Mouse (Mus musculus) hindbrain, embryonic 15.5 days (tissue): Measurements from ENCODE around the gene Gar1. TPM values are rescaled to one million over a fixed set of nuclear protein-coding genes. Genes with fewer than 3 reads are reported as not detected.

Experiments
- ATAC-seq: fragments of 200-750 bp; cut with Nextera tagmentation; 2 replicates; pipeline ENCODE4 v1.8.0; 2017; ENCODE audit warnings: low read depth, moderate number of reproducible peaks, moderate TSS enrichment; ENCODE audit not compliant: low FRiP score
- H3K27ac ChIP-seq: fragments of 300-500 bp; sonication (generic); replicated peaks from 2 replicates; pipeline ENCODE4 v1.5.1; 2015; ENCODE audit warnings: mild to moderate bottlenecking, inconsistent platforms
- H3K27me3 ChIP-seq: fragments of 300-500 bp; sonication (generic); 2 replicates; pipeline ENCODE4 v1.6.1; 2015; ENCODE audit warnings: control low read depth, inconsistent platforms
- H3K36me3 ChIP-seq: fragments of 300-500 bp; sonication (generic); 2 replicates; pipeline ENCODE4 v1.6.1; 2015; ENCODE audit warnings: control low read depth, inconsistent platforms
- H3K4me1 ChIP-seq: fragments of 300-500 bp; sonication (generic); replicated peaks from 2 replicates; pipeline ENCODE4 v1.6.1; 2015; ENCODE audit warnings: control low read depth, inconsistent platforms
- H3K4me2 ChIP-seq: fragments of 300-500 bp; sonication (generic); 2 replicates; pipeline ENCODE4 v1.6.1; 2015; ENCODE audit warnings: moderate library complexity, mild to moderate bottlenecking, inconsistent platforms
- H3K4me3 ChIP-seq: fragments of 300-500 bp; sonication (generic); 2 replicates; pipeline ENCODE4 v1.5.1; 2015; ENCODE audit warnings: mild to moderate bottlenecking, inconsistent platforms
- H3K9ac ChIP-seq: fragments of 300-500 bp; sonication (generic); 2 replicates; pipeline ENCODE4 v1.6.1; 2015; ENCODE audit warnings: inconsistent platforms
- H3K9me3 ChIP-seq: fragments of 300-500 bp; sonication (generic); 2 replicates; pipeline ENCODE4 v1.6.1; 2016; ENCODE audit warnings: control low read depth, inconsistent platforms
- WGBS: fragments of 180-500 bp; shearing (Covaris S2); methylation state at CpG from one replicate; pipeline ENCODE4 v1.1.7; 2015; 5-methylcytosine and 5-hydroxymethylcytosine counted together
- polyA plus RNA-seq: library from polyadenylated mRNA; unstranded; fragments of >200 nt; fragmentation: Nextera tagmentation; extraction: Ambion mirVana; gene quantifications from 2 replicates; pipeline ENCODE4 v1.2.1, GENCODE M21; 2015

The Gar1 gene
- polyA plus RNA-seq = 47.0 and 49.3 TPM in 2 replicates

- Histone ChIP-seq H3K4me3 (peak within 1 kb of the TSS; percentile 87), H3K36me3 (peaks cover 7% of the 10 kb centered on the region; the same call in 1 of the 2 replicates), H3K9ac (peak within 1 kb of the TSS; percentile 74), H3K27me3 (no peaks in the 10 kb centered on the region), H3K4me1 (peaks cover 22% of the 10 kb centered on the region), H3K27ac (peak within 1 kb of the TSS; percentile 93), H3K9me3 (no peaks in the 10 kb centered on the region), H3K4me2 (peak within 1 kb of the TSS; percentile 77)
- peak; percentile 98 for ATAC-seq
- WGBS = under 1% methylated on average over 60 of the region's 60 CpGs
These were observed at the start of gene Gar1 for GRCm38 (mm10) chr3:129831035-129831568. Gar1 (minus strand) TSS chr3:129831396.

DNA sequence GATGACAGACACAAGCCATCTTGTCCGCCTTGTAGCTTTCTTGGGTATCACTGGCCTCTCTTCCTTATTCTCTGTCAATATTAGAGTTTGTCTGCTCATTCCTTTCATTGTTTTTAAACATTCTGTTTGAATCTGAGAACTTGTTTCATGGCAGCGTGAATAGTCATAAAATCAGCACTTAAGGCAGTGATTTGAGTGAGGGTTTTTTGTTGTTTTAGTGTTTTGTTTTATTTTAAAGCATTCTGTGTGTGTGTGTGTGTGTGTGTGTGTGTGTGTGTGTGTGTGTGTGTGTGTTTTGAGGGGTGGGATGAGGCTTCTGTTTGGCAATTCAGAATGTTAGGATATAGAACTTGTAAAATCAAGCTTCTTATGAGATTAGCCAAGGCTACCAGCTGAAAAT lies 48.7 kb upstream of the Gar1 start:
- no peaks in the 10 kb centered on the region for H3K27me3 ChIP-seq
- no peak for ATAC-seq
- WGBS = 75% methylated on average over 2 of the region's 2 CpGs
- no peak overlapping the region for H3K4me3 ChIP-seq
- H3K27ac ChIP-seq = no peak overlapping the region
- no peaks in the 10 kb centered on the region for H3K36me3 ChIP-seq
- H3K9ac ChIP-seq = no peak overlapping the region
- H3K4me1 ChIP-seq = peaks cover 13% of the 10 kb centered on the region
- peak overlapping the region; percentile 96 for H3K4me2 ChIP-seq
- H3K9me3 ChIP-seq = no peaks in the 10 kb centered on the region

GRCm38 (mm10) chr3:129879131-129879757 lies 48.0 kb upstream of the Gar1 start:
- H3K9me3 ChIP-seq = no peaks in the 10 kb centered on the region
- peak overlapping the region; percentile 81 for H3K4me3 ChIP-seq
- H3K36me3 ChIP-seq = no peaks in the 10 kb centered on the region
- peak; percentile 59 for ATAC-seq
- H3K4me2 ChIP-seq = peak overlapping the region; percentile 96
- H3K27me3 ChIP-seq = no peaks in the 10 kb centered on the region
- H3K9ac ChIP-seq = peak overlapping the region; percentile 68
- under 1% methylated on average over 25 of the region's 25 CpGs for WGBS
- peaks cover 13% of the 10 kb centered on the region for H3K4me1 ChIP-seq
- peak overlapping the region; percentile 87 for H3K27ac ChIP-seq

DNA sequence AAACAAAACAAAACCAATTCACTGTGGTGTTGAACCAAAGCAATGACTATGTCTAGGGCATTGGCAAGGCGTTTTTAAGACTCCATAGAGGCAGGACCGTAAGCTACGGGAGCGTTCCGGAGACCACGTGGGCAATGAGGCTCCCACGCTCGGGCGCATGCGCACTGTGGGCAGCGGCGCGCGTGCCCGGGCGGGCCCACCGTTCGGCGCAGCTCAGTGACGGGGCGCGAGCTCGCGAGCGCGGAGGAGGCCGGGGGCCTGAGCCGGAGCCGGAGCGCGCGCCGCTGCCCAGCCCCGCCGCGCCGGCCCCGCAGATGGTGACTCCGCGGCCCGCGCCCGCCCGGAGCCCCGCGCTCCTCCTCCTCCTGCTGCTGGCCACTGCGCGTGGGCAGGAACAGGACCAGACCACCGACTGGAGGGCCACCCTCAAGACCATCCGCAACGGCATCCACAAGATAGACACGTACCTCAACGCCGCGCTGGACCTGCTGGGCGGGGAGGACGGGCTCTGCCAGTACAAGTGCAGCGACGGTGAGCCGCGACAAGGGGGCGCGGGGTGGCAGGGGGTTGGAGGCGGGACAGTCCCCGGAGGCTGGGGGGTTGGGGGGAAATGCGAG lies 47.3 kb upstream of the Gar1 start, which contains the start of gene Pla2g12a:
TSS of gene Pla2g12a (plus strand) at position 202 of the 617 bp plus-strand sequence.
- Histone ChIP-seq H3K9me3 (no peaks in the 10 kb centered on the region), H3K9ac (peak within 1 kb of the TSS; percentile 68), H3K4me2 (peak within 1 kb of the TSS; percentile 96), H3K27me3 (no peaks in the 10 kb centered on the region), H3K4me1 (peaks cover 13% of the 10 kb centered on the region), H3K27ac (peak within 1 kb of the TSS; percentile 87), H3K4me3 (peak within 1 kb of the TSS; percentile 81), H3K36me3 (no peaks in the 10 kb centered on the region)
- WGBS = 1% methylated on average over 58 of the region's 66 CpGs
- peak; percentile 95 for ATAC-seq

GRCm38 (mm10) chr3:129877327-129877726 lies 46.1 kb upstream of the Gar1 start:
- no peak overlapping the region for H3K27ac ChIP-seq
- H3K9ac ChIP-seq = no peak overlapping the region
- WGBS = 95% methylated on average over 10 of the region's 10 CpGs

GRCm38 (mm10) chr3:129863698-129864097 lies 32.5 kb upstream of the Gar1 start:
- Histone ChIP-seq H3K4me1 (no peaks in the 10 kb centered on the region), H3K4me3 (no peak overlapping the region), H3K4me2 (no peak overlapping the region), H3K27me3 (no peaks in the 10 kb centered on the region), H3K27ac (no peak overlapping the region), H3K9me3 (no peaks in the 10 kb centered on the region), H3K9ac (no peak overlapping the region), H3K36me3 (no peaks in the 10 kb centered on the region)
- 52% methylated on average over 14 of the region's 14 CpGs for WGBS
- no peak for ATAC-seq

More at GRCm38 (mm10) chr3:129877327-129877726, 46.1 kb upstream of the Gar1 start:
- Histone ChIP-seq H3K36me3 (no peaks in the 10 kb centered on the region), H3K27me3 (no peaks in the 10 kb centered on the region), H3K9me3 (no peaks in the 10 kb centered on the region), H3K4me2 (no peak overlapping the region), H3K4me1 (peaks cover 13% of the 10 kb centered on the region), H3K4me3 (no peak overlapping the region)
- ATAC-seq = no peak

DNA sequence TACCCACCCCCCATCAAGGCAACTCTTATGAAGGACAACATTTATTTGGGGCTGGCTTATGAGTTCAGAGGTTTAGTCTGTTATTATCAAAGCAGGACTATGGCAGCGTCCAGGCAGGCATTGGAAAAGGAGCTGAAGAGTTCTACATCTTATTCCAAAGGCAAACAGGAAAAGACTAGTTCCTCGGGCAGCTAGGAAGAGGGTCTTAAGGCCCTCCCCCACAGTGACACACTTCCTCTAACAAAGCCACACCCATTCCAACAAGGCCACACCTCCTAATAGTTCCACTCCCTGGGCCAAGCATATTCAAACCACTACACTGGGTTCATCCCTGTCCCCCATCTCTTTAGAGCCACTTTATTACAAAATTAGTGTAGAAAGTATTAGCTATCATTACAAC lies 31.4 kb upstream of the Gar1 start:
- no peak overlapping the region for H3K9ac ChIP-seq
- no peaks in the 10 kb centered on the region for H3K27me3 ChIP-seq
- ATAC-seq = no peak
- no peak overlapping the region for H3K4me2 ChIP-seq
- 82% methylated on average over 2 of the region's 2 CpGs for WGBS
- no peaks in the 10 kb centered on the region for H3K36me3 ChIP-seq
- H3K27ac ChIP-seq = no peak overlapping the region
- no peaks in the 10 kb centered on the region for H3K9me3 ChIP-seq
- H3K4me3 ChIP-seq = no peak overlapping the region
- no peaks in the 10 kb centered on the region for H3K4me1 ChIP-seq

GRCm38 (mm10) chr3:129846846-129847245 lies 15.7 kb upstream of the Gar1 start:
- WGBS = 85% methylated on average over 7 of the region's 7 CpGs
- Histone ChIP-seq H3K4me1 (no peaks in the 10 kb centered on the region), H3K27me3 (no peaks in the 10 kb centered on the region), H3K9me3 (no peaks in the 10 kb centered on the region), H3K4me3 (no peak overlapping the region), H3K36me3 (no peaks in the 10 kb centered on the region), H3K4me2 (no peak overlapping the region), H3K9ac (no peak overlapping the region), H3K27ac (no peak overlapping the region)
- no peak for ATAC-seq

- no peak overlapping the region for H3K4me2 ChIP-seq
- no peaks in the 10 kb centered on the region for H3K4me1 ChIP-seq
- no peak for ATAC-seq
- H3K27me3 ChIP-seq = no peaks in the 10 kb centered on the region
- no peaks in the 10 kb centered on the region for H3K36me3 ChIP-seq
- H3K9ac ChIP-seq = no peak overlapping the region
- 91% methylated on average over 2 of the region's 2 CpGs for WGBS
- no peaks in the 10 kb centered on the region for H3K9me3 ChIP-seq
- no peak overlapping the region for H3K27ac ChIP-seq
- no peak overlapping the region for H3K4me3 ChIP-seq
These were observed 14.7 kb upstream of the Gar1 start for GRCm38 (mm10) chr3:129845868-129846267.

GRCm38 (mm10) chr3:129838017-129838416 lies 6.8 kb upstream of the Gar1 start:
- 0 out of 2 replicates have a peak, but pooled peaks cover 4% of the 10 kb centered on the region for H3K4me1 ChIP-seq
- no peak for ATAC-seq
- H3K27me3 ChIP-seq = no peaks in the 10 kb centered on the region
- 42% methylated on average over 7 of the region's 7 CpGs for WGBS
- no peaks in the 10 kb centered on the region for H3K9me3 ChIP-seq
- no peaks in the 10 kb centered on the region for H3K36me3 ChIP-seq
- H3K9ac ChIP-seq = no peak overlapping the region
- no peak overlapping the region for H3K4me3 ChIP-seq
- H3K27ac ChIP-seq = no peak overlapping the region
- no peak overlapping the region for H3K4me2 ChIP-seq

- Histone ChIP-seq H3K4me2 (no peak overlapping the region), H3K9me3 (no peaks in the 10 kb centered on the region), H3K4me1 (0 out of 2 replicates have a peak, but pooled peaks cover 4% of the 10 kb centered on the region), H3K36me3 (no peaks in the 10 kb centered on the region), H3K27ac (no peak overlapping the region), H3K9ac (no peak overlapping the region), H3K27me3 (no peaks in the 10 kb centered on the region), H3K4me3 (no peak overlapping the region)
- no peak for ATAC-seq
- WGBS = 92% methylated on average over 6 of the region's 6 CpGs
These were observed 5.8 kb upstream of the Gar1 start for GRCm38 (mm10) chr3:129836965-129837364.

- Histone ChIP-seq H3K27me3 (no peaks in the 10 kb centered on the region), H3K9me3 (no peaks in the 10 kb centered on the region), H3K9ac (no peak overlapping the region), H3K27ac (0 out of 2 replicates have a peak overlapping the region, but pooled peaks have one; percentile 2), H3K4me1 (0 out of 2 replicates have a peak, but pooled peaks cover 6% of the 10 kb centered on the region), H3K36me3 (no peaks in the 10 kb centered on the region), H3K4me2 (peak overlapping the region; percentile 34), H3K4me3 (no peak overlapping the region)
- no peak for ATAC-seq
- WGBS = 15% methylated on average over 11 of the region's 11 CpGs
These were observed 5.0 kb upstream of the Gar1 start for GRCm38 (mm10) chr3:129836051-129836697.
